Mouse (Mus musculus) liver, embryonic 13.5 days (tissue): Measurements from ENCODE around the gene Crlf3. TPM values are rescaled to one million over a fixed set of nuclear protein-coding genes. Genes with fewer than 3 reads are reported as not detected.
A peak's percentile ranks its signal among the peaks of the same experiment; 100 is the strongest.
"Not testable (repeated sequence)": the region's sequence is repeated elsewhere in the genome, so short reads cannot be mapped to it uniquely, and the experiment has no call there.

Source experiments
- ATAC-seq: fragments of 200-750 bp; cut with Nextera tagmentation; 2 replicates; pipeline ENCODE4 v1.8.0; 2017; ENCODE audit warnings: low read depth, mild to moderate bottlenecking, moderate number of reproducible peaks, moderate library complexity
- DNase-seq: peaks from one replicate; pipeline ENCODE4 v3.0.0; 2022
- H3K27ac ChIP-seq: fragments of 300-500 bp; sonication (generic); 2 replicates; pipeline ENCODE4 v1.5.1; 2015; ENCODE audit warnings: moderate library complexity, mild to moderate bottlenecking, inconsistent platforms
- H3K27me3 ChIP-seq: fragments of 300-500 bp; sonication (generic); 2 replicates; pipeline ENCODE4 v1.6.1; 2015; ENCODE audit warnings: mild to moderate bottlenecking, inconsistent platforms
- H3K36me3 ChIP-seq: fragments of 300-500 bp; sonication (generic); 2 replicates; pipeline ENCODE4 v1.6.1; 2015; ENCODE audit warnings: mild to moderate bottlenecking, inconsistent platforms
- H3K4me1 ChIP-seq: fragments of 300-500 bp; sonication (generic); replicated peaks from 2 replicates; pipeline ENCODE4 v1.6.1; 2015; ENCODE audit warnings: inconsistent platforms
- H3K4me2 ChIP-seq: fragments of 300-500 bp; sonication (generic); 2 replicates; pipeline ENCODE4 v1.6.1; 2015; ENCODE audit warnings: inconsistent platforms, mild to moderate bottlenecking, moderate library complexity
- H3K4me3 ChIP-seq: fragments of 300-500 bp; sonication (generic); replicated peaks from 2 replicates; pipeline ENCODE4 v1.5.1; 2015; ENCODE audit warnings: mild to moderate bottlenecking, inconsistent platforms
- H3K9ac ChIP-seq: fragments of 300-500 bp; sonication (generic); 2 replicates; pipeline ENCODE4 v1.6.1; 2015; ENCODE audit warnings: mild to moderate bottlenecking, inconsistent platforms
- H3K9me3 ChIP-seq: fragments of 300-500 bp; sonication (generic); replicated peaks from 2 replicates; pipeline ENCODE4 v1.6.1; 2016; ENCODE audit warnings: inconsistent platforms
- WGBS: fragments of 180-500 bp; shearing (Covaris S2); methylation state at CpG from one replicate; pipeline ENCODE4 v1.1.7; 2015; ENCODE audit not compliant: insufficient replicate concordance; 5-methylcytosine and 5-hydroxymethylcytosine counted together
- polyA plus RNA-seq: library from polyadenylated mRNA; unstranded; fragments of >200 nt; fragmentation: Nextera tagmentation; extraction: Ambion mirVana; gene quantifications from 2 replicates; pipeline ENCODE4 v1.2.1, GENCODE M21; 2015

Gene Crlf3
- polyA plus RNA-seq, 1 experiment from 2014 or later, result 91.4 TPM

DNA sequence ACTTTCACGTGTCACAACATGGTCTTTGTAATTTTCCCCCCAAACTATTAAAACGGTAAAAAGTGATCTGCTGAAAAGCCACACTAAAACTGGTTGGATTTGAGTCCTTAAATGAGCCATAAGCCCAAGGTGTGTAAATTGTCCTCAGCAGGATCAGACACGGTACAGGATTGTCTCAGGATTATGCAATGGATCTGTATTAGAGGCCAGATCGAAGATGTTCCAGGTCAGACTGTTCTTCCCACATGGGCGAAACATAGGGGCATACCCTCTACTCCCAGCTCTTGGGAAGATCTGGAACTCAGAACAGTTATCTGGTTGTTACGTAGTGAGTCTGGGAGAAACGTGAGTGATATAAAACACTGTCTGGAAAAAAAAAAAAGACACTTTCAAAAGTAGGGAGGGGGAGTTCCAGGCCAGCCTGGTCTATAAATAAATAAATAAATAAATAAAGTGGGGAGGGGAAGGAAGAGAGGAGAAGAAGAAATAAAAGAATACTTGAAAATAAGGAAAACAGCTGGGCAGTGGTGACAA, 1.1 kb upstream of the Crlf3 start:
- Histone ChIP-seq H3K4me3 (peak overlapping the region; percentile 99), H3K27me3 (no peaks in the 10 kb centered on the region), H3K27ac (peak overlapping the region; percentile 100), H3K9me3 (peaks cover 5% of the 10 kb centered on the region; the same call in 1 of the 2 replicates), H3K36me3 (peaks cover 24% of the 10 kb centered on the region), H3K4me2 (peak overlapping the region; percentile 69), H3K4me1 (peaks cover 67% of the 10 kb centered on the region), H3K9ac (peak overlapping the region; percentile 100)
- DNase-seq (no peak), ATAC-seq (no peak)
- WGBS, result 23% methylated on average over 7 of the region's 7 CpGs

DNA sequence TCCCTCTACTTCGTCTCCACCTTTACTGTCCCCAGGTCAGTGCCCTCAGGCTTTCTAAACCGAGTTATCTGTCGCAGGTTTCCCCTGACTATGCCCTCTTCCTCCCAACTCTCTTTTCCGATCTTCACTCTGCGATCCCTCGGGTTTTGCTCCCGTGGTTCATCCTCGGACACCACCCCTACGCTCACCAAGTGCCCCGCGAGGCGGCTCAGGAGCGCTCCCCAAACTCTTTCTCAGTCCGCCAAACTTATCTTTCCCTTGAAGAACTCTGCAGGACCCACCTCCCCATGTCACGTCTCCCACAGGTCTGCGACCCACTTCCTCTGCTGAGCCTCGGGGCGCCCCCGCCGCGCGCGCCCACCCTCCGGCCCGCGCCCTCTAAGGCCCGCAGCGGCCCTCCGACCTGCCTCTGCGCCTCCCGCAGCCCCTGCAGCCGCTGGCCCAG, 388 bp downstream of the Crlf3 start:
- Histone ChIP-seq H3K27ac (peak overlapping the region; percentile 100), H3K4me1 (peaks cover 68% of the 10 kb centered on the region), H3K27me3 (no peaks in the 10 kb centered on the region), H3K36me3 (peaks cover 34% of the 10 kb centered on the region), H3K9me3 (peaks cover 5% of the 10 kb centered on the region; the same call in 1 of the 2 replicates), H3K9ac (peak overlapping the region; percentile 100), H3K4me2 (peak overlapping the region; percentile 69), H3K4me3 (peak overlapping the region; percentile 99)
- DNase-seq (no peak), ATAC-seq (peak; percentile 25)
- WGBS, result under 1% methylated on average over 32 of the region's 32 CpGs

DNA sequence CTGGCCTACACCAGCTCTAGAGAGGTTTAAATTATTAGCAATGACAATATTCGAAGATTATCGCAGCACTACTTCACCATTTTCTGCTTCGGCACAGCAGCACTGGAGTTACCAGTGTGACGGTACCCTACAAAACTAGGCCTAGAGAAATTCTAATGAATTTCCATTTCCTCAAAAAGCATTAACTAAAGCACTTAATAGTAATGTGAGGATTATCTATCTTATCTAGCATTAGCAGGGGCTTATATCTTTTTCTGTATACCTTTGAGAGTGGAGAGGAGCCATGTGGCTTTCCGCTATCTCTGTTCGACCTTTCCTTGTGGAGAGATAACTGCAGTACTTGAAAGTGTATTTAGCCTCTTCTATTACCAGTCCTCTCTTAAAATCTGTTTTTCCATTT, 1.0 kb downstream of the Crlf3 start:
- peak; percentile 18; the same call in 1 of the 2 replicates for ATAC-seq

DNA sequence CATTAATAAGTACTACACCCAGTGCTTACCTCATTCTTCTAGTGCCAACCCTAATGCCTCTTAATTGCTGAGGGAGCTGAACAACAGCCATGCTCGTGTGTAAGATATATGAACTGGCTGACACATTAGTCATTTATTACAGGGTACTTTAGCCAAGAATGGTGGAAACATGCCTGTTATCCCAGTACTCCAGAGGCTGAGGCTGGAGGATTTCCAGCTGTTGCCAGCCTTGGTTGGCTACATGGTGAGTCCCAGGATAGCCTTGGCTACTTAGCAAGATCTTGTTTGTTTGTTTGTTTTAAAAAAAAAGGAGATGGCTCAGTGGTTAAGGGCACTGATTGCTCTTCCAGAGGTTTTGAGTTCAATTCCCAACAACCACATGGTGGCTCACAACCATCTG, 2.0 kb downstream of the Crlf3 start:
- Histone ChIP-seq H3K27me3 (no peaks in the 10 kb centered on the region), H3K4me2 (peak overlapping the region; percentile 69), H3K27ac (peak overlapping the region; percentile 72), H3K4me3 (peak overlapping the region; percentile 99), H3K36me3 (peaks cover 47% of the 10 kb centered on the region), H3K9ac (peak overlapping the region; percentile 100), H3K9me3 (peaks cover 5% of the 10 kb centered on the region; the same call in 1 of the 2 replicates), H3K4me1 (peaks cover 72% of the 10 kb centered on the region)
- DNase-seq, result no peak
- WGBS, result 23% methylated on average over 1 of the region's 1 CpGs
- ATAC-seq, result no peak

More for the DNA sequence above, 1.0 kb downstream of the Crlf3 start:
- WGBS, result 8% methylated on average over 6 of the region's 6 CpGs
- peak; percentile 46 for DNase-seq
- Histone ChIP-seq H3K9me3 (peaks cover 5% of the 10 kb centered on the region; the same call in 1 of the 2 replicates), H3K4me3 (peak overlapping the region; percentile 99), H3K27me3 (no peaks in the 10 kb centered on the region), H3K4me1 (peaks cover 67% of the 10 kb centered on the region), H3K27ac (peak overlapping the region; percentile 100), H3K36me3 (peaks cover 40% of the 10 kb centered on the region), H3K4me2 (peak overlapping the region; percentile 69), H3K9ac (peak overlapping the region; percentile 100)

DNA sequence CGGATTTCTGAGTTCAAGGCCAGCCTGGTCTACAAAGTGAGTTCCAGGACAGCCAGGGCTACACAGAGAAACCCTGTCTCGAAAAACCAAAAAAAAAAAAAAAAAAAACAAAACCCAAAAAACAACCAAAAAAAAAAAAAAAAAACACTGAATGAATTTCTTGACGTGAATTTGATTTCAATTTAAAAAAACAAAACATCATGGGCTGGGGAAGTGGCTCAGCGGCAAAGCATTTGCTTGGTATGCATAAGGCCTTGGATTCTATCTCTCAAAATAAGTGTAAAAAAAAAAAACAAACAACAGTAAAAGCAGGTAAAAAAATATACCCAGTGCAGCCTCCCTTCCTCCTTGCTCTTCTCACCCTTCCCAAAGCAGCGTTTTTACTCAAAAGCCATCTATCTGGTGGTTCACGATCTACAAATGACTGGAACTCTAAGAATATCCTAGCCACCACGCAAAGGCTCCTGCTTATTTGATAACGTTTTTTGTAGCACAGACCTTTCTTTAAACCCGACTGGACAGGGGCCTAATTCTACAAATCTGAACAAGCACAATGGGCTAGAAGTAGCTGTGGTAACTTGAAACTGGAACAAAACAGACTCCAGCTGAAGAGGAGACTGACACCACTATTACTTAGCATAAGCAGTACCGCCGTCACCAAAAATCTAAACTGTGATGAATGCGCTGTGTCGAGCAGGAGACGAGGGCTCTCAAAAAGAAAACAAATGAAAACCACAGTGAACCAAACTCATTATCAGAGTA, 2.8 kb downstream of the Crlf3 start:
- Histone ChIP-seq H3K4me2 (peak overlapping the region; percentile 69), H3K27me3 (no peaks in the 10 kb centered on the region), H3K36me3 (peaks cover 44% of the 10 kb centered on the region), H3K4me1 (peaks cover 71% of the 10 kb centered on the region), H3K9me3 (no peaks in the 10 kb centered on the region), H3K4me3 (peak overlapping the region; percentile 99), H3K9ac (peak overlapping the region; percentile 100), H3K27ac (peak overlapping the region; percentile 72)
- no peak for ATAC-seq
- DNase-seq, result no peak
- WGBS, result 50% methylated on average over 14 of the region's 14 CpGs

DNA sequence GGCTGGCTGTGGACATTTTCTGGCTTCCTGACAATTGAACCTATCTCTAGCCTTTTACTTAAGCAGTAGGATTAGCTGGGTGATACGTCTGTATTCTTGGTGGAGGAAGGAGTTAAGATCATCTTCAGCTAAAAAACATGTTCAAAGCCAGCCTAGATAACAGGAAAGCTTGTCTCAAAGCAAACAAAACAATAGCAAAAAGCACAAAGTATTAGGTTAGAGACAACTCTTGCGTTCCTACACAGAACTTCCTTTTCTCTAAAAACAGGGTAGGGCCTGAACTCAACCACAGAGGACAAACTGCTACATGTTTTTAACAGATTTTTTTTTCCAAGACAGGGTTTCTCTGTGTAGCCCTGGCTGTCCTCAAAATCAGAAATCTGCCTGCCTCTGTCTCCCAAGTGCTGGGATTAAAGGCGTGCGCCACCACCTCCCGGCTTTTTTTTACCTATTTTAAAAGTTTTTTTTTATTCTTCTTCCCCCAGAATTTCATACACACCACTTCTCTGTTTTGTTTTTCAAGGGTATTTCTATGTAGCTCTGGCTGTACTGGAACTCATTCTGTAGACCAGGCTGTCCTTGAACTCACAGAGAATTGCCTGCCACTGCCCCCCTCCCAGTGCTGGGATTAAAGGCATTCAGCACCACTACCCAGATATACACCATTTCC, 5.0 kb downstream of the Crlf3 start:
- peak overlapping the region; percentile 50; the same call in 1 of the 2 replicates for H3K27ac ChIP-seq

DNA sequence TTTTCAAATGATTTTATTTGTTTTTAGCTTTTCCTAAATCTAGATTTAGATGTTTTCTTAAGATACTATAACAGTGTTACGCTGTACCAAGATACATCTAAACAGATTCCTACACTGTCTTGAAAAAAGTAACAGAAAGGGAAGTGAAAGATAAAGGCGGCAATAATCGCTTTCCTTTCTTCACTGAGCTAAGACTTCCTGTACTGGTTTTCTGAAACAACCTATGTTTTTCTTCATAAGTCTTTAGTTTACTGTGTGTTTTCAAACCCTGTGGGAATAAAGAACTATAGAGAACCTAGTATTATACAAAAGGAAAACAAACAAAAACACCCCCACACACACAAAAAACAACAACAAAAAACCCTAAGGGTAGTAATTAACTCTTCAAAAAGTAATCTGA, 8.4 kb downstream of the Crlf3 start:
- WGBS, result 29% methylated on average over 3 of the region's 3 CpGs
- no peak overlapping the region for H3K27ac ChIP-seq
- H3K4me2 ChIP-seq, result no peak overlapping the region
- H3K27me3 ChIP-seq, result no peaks in the 10 kb centered on the region
- no peak overlapping the region for H3K4me3 ChIP-seq
- no peak for DNase-seq
- no peak overlapping the region for H3K9ac ChIP-seq
- H3K9me3 ChIP-seq, result no peaks in the 10 kb centered on the region
- H3K36me3 ChIP-seq, result peaks cover 52% of the 10 kb centered on the region
- no peak for ATAC-seq
- peaks cover 72% of the 10 kb centered on the region for H3K4me1 ChIP-seq

More for the DNA sequence above, 5.0 kb downstream of the Crlf3 start:
- no peak for ATAC-seq
- DNase-seq, result no peak
- Histone ChIP-seq H3K9ac (peak overlapping the region; percentile 13; the same call in 1 of the 2 replicates), H3K9me3 (no peaks in the 10 kb centered on the region), H3K4me2 (peak overlapping the region; percentile 17; the same call in 1 of the 2 replicates), H3K4me1 (peaks cover 70% of the 10 kb centered on the region), H3K4me3 (no peak overlapping the region), H3K27me3 (no peaks in the 10 kb centered on the region), H3K36me3 (peaks cover 50% of the 10 kb centered on the region)
- 75% methylated on average over 5 of the region's 5 CpGs for WGBS

DNA sequence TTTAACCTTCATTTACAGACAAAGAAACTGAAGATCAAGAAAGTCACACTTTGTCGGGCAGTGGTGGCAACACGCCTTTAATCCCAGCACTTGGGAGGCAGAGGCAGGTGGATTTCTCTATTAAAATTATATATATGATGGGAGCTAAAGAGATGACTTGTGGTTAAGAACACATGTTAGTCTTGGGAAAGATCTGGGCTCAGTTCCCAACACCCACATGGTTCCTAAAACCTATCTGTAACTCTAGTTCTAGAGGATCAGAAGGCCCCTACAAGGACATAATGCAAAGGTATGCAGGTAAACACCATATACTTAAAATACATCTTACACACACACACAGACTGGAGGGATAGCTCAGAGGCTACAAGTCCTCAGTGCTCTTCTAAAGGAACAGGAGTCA, 9.8 kb downstream of the Crlf3 start:
- no peak overlapping the region for H3K4me2 ChIP-seq
- H3K36me3 ChIP-seq, result peaks cover 48% of the 10 kb centered on the region
- 83% methylated on average over 2 of the region's 2 CpGs for WGBS
- peaks cover 65% of the 10 kb centered on the region for H3K4me1 ChIP-seq
- DNase-seq (no peak), ATAC-seq (no peak)
- no peaks in the 10 kb centered on the region for H3K27me3 ChIP-seq
- peak overlapping the region; percentile 54 for H3K27ac ChIP-seq
- no peaks in the 10 kb centered on the region for H3K9me3 ChIP-seq
- no peak overlapping the region for H3K4me3 ChIP-seq
- no peak overlapping the region for H3K9ac ChIP-seq

DNA sequence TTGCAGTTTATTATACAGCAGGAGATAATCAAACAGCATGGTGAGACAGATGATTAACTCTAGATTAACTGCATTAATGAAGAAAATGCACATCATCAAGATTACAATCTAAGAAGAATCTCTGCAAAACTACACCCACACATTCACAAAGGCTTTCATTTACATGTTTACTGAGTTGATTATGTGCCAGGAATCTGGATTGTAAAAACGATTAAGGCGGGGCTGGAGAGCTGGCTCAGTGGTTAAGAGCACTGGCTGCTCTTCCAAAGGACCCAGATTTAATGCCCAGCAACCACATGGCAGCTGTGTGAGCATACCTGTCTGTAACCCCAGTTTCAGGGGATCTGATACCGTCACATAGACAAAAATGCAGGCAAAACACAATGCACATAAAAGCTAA, 11.0 kb downstream of the Crlf3 start:
- no peak for ATAC-seq
- H3K27me3 ChIP-seq, result no peaks in the 10 kb centered on the region
- H3K4me1 ChIP-seq, result peaks cover 55% of the 10 kb centered on the region
- WGBS, result 82% methylated on average over 3 of the region's 3 CpGs
- no peak overlapping the region for H3K4me3 ChIP-seq
- H3K27ac ChIP-seq, result no peak overlapping the region
- no peak overlapping the region for H3K4me2 ChIP-seq
- no peak overlapping the region for H3K9ac ChIP-seq
- H3K36me3 ChIP-seq, result peaks cover 48% of the 10 kb centered on the region
- H3K9me3 ChIP-seq, result no peaks in the 10 kb centered on the region
- DNase-seq, result no peak

DNA sequence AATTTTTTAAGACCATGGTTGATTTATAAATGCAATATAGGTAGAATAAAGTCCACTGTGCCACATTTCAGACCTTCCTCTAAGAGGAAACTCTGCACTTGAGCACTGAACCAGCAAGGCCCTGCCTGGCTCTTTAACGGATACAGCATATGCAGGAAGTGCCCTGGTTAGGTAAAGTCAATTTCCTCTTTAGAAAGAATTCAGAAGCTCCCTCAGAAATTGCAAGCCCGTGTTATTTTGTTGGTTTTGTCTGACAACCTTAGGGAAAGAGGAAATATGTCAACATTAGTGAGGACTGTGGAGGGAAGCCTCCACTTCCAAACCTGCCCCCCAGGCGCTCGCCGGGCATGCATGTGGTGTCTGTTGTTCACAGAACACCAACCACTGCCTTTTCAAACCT, 13.2 kb downstream of the Crlf3 start:
- Histone ChIP-seq H3K4me3 (no peak overlapping the region), H3K27ac (peak overlapping the region; percentile 36; the same call in 1 of the 2 replicates), H3K27me3 (no peaks in the 10 kb centered on the region), H3K9me3 (no peaks in the 10 kb centered on the region), H3K9ac (no peak overlapping the region), H3K4me2 (no peak overlapping the region), H3K4me1 (peaks cover 37% of the 10 kb centered on the region), H3K36me3 (peaks cover 59% of the 10 kb centered on the region)
- ATAC-seq (no peak), DNase-seq (no peak)
- WGBS, result 49% methylated on average over 5 of the region's 5 CpGs

DNA sequence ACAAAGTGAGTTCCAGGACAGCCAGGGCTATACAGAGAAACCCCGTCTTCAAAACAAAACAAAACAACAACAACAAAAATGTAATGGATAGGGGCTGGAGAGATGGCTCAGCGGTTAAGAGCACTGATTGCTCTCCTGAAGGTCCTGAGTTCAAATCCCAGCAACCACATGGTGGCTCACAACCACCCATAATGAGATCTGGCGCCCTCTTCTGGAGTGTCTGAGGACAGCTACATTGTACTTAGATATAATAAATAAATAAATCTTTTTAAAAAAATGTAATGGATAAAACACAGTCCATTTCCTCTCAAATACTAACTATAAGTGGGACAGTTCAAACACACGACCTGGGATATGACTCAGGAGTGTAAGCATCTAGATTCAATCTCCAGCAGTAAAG, 14.4 kb downstream of the Crlf3 start:
- ATAC-seq, H3K4me3 ChIP-seq, H3K9me3 ChIP-seq, H3K27me3 ChIP-seq, H3K27ac ChIP-seq, H3K9ac ChIP-seq, H3K4me2 ChIP-seq, DNase-seq: not testable (repeated sequence)
- Histone ChIP-seq H3K36me3 (peaks cover 69% of the 10 kb centered on the region), H3K4me1 (peaks cover 31% of the 10 kb centered on the region)
- WGBS, result 71% methylated on average over 4 of the region's 4 CpGs
